Mouse (Mus musculus): ENCODE results near the gene Noc3l.

DNA sequence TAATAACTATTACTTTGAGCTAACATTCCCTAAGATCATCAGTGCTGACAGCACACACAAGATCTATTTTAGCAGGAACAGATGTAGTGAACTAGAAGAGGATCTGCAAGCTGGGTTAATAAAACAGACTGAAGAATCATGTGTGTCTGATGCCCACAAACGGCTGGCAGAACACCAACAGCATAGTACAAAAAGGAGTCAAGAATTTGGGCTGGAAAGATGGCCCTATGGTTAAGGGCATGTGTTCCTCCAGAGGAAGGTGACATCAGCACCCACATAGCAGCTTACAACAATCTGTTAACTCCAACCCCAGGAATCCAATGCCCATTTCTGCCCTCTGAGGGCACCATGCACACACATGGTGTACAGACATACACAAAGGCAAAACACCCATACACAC, 20.7 kb downstream of the Noc3l start:
- no peak for TF ChIP-seq CTCF (IDR thresholded peaks at IDR 0.05; ENCODE audit: control insufficient read depth, insufficient read depth, insufficient read length)
- no peak for TF ChIP-seq MAX (IDR thresholded peaks at IDR 0.05)

Measured in C2C12 (cell line).